ENCODE assay signal across 13 mouse cellular contexts in the genomic region with DNA sequence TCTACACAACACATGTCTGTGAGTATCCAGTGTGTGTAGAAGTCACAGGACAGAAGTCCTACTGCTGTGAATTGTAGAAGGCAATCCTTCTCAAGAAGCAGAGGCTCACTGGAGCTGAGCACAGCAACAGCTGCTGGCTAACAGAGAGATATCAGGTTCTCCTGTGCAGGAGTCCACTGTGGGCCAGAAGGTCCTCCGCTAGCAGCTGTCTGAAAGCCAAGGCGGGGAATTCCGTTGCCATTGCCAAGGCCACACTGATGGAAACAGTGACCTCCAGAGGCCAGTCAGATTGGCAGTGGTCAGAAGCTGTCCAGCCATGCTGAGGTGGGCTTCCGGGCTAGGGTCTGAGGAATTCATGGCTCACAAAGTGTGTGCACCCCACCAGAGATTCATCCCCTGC. TPM values are rescaled to one million over a fixed set of nuclear protein-coding genes. Genes with fewer than 3 reads are reported as not detected.
DNase-seq lines count a peak whose midpoint lies in the region; ATAC-seq and TF ChIP-seq lines count a peak whose summit lies in the region.
"Had no signal": no experiment of that assay in that cellular context is flagged by ENCODE, and none has a peak within 500 bp of the region (broad histone marks: within the 10 kb centered on the region; RNA-seq: fewer than 3 reads in every experiment).

No protein-coding gene starts in this region.

- no peak for ATAC-seq in heart, postnatal 0 days (ENCODE audit: insufficient read depth, low read depth)
- ATAC-seq in neural tube, embryonic 15.5 days (ENCODE audit: low FRiP score), result no peak
- no peak for ATAC-seq in erythroblast, adult 5-6 weeks (replicated peaks; ENCODE audit: low FRiP score, poor library complexity, severe bottlenecking)
- ATAC-seq: forebrain, embryonic 15.5 days had no signal

- no peak overlapping the region for H3K4me2 ChIP-seq in heart, postnatal 0 days (ENCODE audit: low read depth, low read length)
- H3K4me2 ChIP-seq in neural tube, embryonic 15.5 days, result no peak overlapping the region
- H3K4me2 ChIP-seq: forebrain, embryonic 15.5 days; heart, embryonic 13.5 days had no signal

- H3K27me3 ChIP-seq in heart, postnatal 0 days (ENCODE audit: control insufficient read depth, insufficient read depth, low read length), result no peaks in the 10 kb centered on the region
- no peaks in the 10 kb centered on the region for H3K27me3 ChIP-seq in neural tube, embryonic 15.5 days (replicated peaks)
- H3K27me3 ChIP-seq: forebrain, embryonic 15.5 days; heart, embryonic 13.5 days had no signal

- H3K9ac ChIP-seq in heart, postnatal 0 days (replicated peaks; ENCODE audit: low read depth, low read length), result no peak overlapping the region
- H3K9ac ChIP-seq in neural tube, embryonic 15.5 days (replicated peaks), result no peak overlapping the region
- H3K9ac ChIP-seq: forebrain, embryonic 15.5 days; heart, embryonic 13.5 days had no signal

- TF ChIP-seq CTCF in heart, postnatal 0 days (IDR thresholded peaks at IDR 0.05; ENCODE audit: low read depth), result 0 out of 2 replicates have a peak, but pooled peaks have one; percentile 22

- H3K27ac ChIP-seq in heart, postnatal 0 days (ENCODE audit: low read depth), result no peak overlapping the region
- no peak overlapping the region for H3K27ac ChIP-seq in neural tube, embryonic 15.5 days (replicated peaks)
- H3K27ac ChIP-seq: forebrain, embryonic 15.5 days; heart, embryonic 13.5 days had no signal

- no peaks in the 10 kb centered on the region for H3K9me3 ChIP-seq in heart, postnatal 0 days (replicated peaks; ENCODE audit: control insufficient read depth, low read length)
- no peaks in the 10 kb centered on the region for H3K9me3 ChIP-seq in neural tube, embryonic 15.5 days (replicated peaks)
- H3K9me3 ChIP-seq: forebrain, embryonic 15.5 days; heart, embryonic 13.5 days had no signal

- 54% methylated on average over 4 of the region's 4 CpGs for WGBS in heart, postnatal 0 days
- 79% methylated on average over 4 of the region's 4 CpGs for WGBS in neural tube, embryonic 15.5 days

- H3K4me1 ChIP-seq in heart, postnatal 0 days (ENCODE audit: control insufficient read depth, insufficient read depth), result no peaks in the 10 kb centered on the region
- no peaks in the 10 kb centered on the region for H3K4me1 ChIP-seq in neural tube, embryonic 15.5 days
- H3K4me1 ChIP-seq: forebrain, embryonic 15.5 days had no signal

- TF ChIP-seq EP300 in heart, postnatal 0 days (IDR thresholded peaks at IDR 0.05; ENCODE audit: low read depth), result no peak

- H3K4me3 ChIP-seq in heart, postnatal 0 days (ENCODE audit: low read depth, low read length), result no peak overlapping the region
- H3K4me3 ChIP-seq in neural tube, embryonic 15.5 days (replicated peaks), result no peak overlapping the region
- H3K4me3 ChIP-seq: forebrain, embryonic 15.5 days; heart, embryonic 13.5 days had no signal

- H3K36me3 ChIP-seq in heart, postnatal 0 days (replicated peaks; ENCODE audit: control insufficient read depth, insufficient read depth, low read length), result no peaks in the 10 kb centered on the region
- H3K36me3 ChIP-seq in neural tube, embryonic 15.5 days, result no peaks in the 10 kb centered on the region
- H3K36me3 ChIP-seq: forebrain, embryonic 15.5 days; heart, embryonic 13.5 days had no signal

- DNase-seq in heart, postnatal 0 days (ENCODE audit: low spot score), result no peak
- DNase-seq in heart, adult 8-10 months (ENCODE audit: low spot score), result no peak
- DNase-seq in neural tube, embryonic 10.5 days (ENCODE audit: extremely low spot score, low spot score), result peak; percentile 20
- peak; percentile 36 for DNase-seq in gastrocnemius, postnatal 25 days
- DNase-seq in MN1 (ENCODE audit: low spot score), result no peak
- DNase-seq: layer of hippocampus, adult 9-11 months had no signal

RNA-seq across cellular contexts. Expression of a gene that starts 6.8 kb away (rescaled TPM):
- not detected in 2 replicates for total RNA-seq in heart, postnatal 0 days (2014; rRNA removed; ENCODE audit: low replicate concordance)
- polyA plus RNA-seq in heart, postnatal 0 days (2015; fragmentation: Nextera tagmentation; extraction: Ambion mirVana), result 0.03 TPM in 1 of 2 replicates, not detected in the other
- total RNA-seq in heart, adult 8-10 months (2022), result under 1 TPM; 0.16 to 0.29 (median 0.22) TPM
- polyA plus RNA-seq in neural tube, embryonic 15.5 days (2015; fragmentation: Nextera tagmentation; extraction: Ambion mirVana), result 0.04 TPM in 1 of 2 replicates, not detected in the other
- total RNA-seq in gastrocnemius, postnatal 25 days (2021), result under 1 TPM; 0.27 to 0.74 TPM
- not detected in 2 replicates for total RNA-seq in erythroblast, adult 5-6 weeks (2015; ENCODE audit: low replicate concordance)
- total RNA-seq in erythroblast, adult 5-6 weeks (2017; ENCODE audit: low replicate concordance), result not detected in 2 replicates
- total RNA-seq: megakaryocyte, adult 5-6 weeks had no signal
- polyA plus RNA-seq: embryonic facial prominence, embryonic 11.5 days; forebrain, embryonic 15.5 days; heart, embryonic 13.5 days; liver, embryonic 16.5 days had no signal

RNA-seq across cellular contexts. Expression of a gene that starts 59.9 kb away (rescaled TPM):
- total RNA-seq in heart, postnatal 0 days (2014; rRNA removed; ENCODE audit: low replicate concordance), result 2.4 and 7.4 TPM in 2 replicates
- polyA plus RNA-seq in heart, postnatal 0 days (2015; fragmentation: Nextera tagmentation; extraction: Ambion mirVana), result 10.2 and 11.2 TPM in 2 replicates
- 1 to 10 TPM; 4.3 to 5.7 (median 4.4) TPM for total RNA-seq in heart, adult 8-10 months (2022)
- 138 and 164 TPM in 2 replicates for polyA plus RNA-seq in neural tube, embryonic 15.5 days (2015; fragmentation: Nextera tagmentation; extraction: Ambion mirVana)
- total RNA-seq in gastrocnemius, postnatal 25 days (2021), result 10 to 100 TPM; 36.8 to 41.0 TPM
- total RNA-seq in erythroblast, adult 5-6 weeks (2015; ENCODE audit: low replicate concordance), result 0.42 and 0.77 TPM in 2 replicates
- total RNA-seq in erythroblast, adult 5-6 weeks (2017; ENCODE audit: low replicate concordance), result 0.42 and 1.3 TPM in 2 replicates

Comparison
In these comparisons a context has a peak if more than half of its experiments do, and no peak if none do; other contexts are left out.
1. DNase-seq: peak in neural tube, embryonic 10.5 days (single experiment) and gastrocnemius, postnatal 25 days (single experiment); none in heart, postnatal 0 days (single experiment), heart, adult 8-10 months (single experiment) and MN1 (single experiment).